14 mouse cellular contexts compared by ENCODE assay signal in the genomic region with DNA sequence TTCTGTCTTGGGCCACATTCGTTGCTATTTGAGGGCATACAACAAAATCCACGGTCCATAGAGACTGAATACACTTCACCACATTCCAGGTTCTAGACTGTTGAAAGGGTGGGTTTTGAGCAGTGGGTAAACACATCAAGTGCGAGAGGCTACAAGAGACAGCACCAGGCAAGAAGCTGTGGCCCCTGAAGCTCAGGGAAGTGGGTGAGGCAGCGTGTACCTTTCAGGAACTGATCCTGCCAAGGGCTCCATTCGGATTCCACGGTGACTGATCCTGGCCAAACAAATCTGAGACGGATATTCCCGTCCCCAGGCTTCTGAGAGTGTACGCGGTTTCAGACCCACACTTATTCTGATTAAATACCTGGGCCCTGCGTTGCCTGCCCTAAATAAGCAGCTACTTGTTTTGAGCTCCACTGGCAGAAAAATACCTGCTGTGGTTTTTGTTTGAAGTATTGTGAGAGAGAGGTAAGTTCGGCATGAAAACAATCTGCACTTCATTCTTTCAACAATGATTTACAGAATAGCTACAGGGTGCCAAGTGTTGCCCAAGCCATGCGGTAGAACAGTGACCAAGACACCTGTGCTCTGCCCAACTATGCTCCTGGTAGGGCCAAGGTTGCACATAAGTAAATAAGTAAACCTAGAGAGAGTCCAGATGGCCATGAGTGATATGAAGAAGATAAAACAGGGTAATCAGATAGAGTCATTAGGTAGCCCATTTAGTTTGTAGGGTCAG. TPM values are rescaled to one million over a fixed set of nuclear protein-coding genes. Genes with fewer than 3 reads are reported as not detected.
DNase-seq lines count a peak whose midpoint lies in the region; ATAC-seq lines count a peak whose summit lies in the region.
"Had no signal": no experiment of that assay in that cellular context is flagged by ENCODE, and none has a peak within 500 bp of the region (broad histone marks: within the 10 kb centered on the region; RNA-seq: fewer than 3 reads in every experiment).

No protein-coding gene starts in this region.

- no peaks in the 10 kb centered on the region; the same call in 1 of the 2 replicates for H3K4me1 ChIP-seq in intestine, embryonic 16.5 days (ENCODE audit: control insufficient read depth, insufficient read depth, low read length)
- H3K4me1 ChIP-seq: embryonic facial prominence, embryonic 13.5 days; forebrain, embryonic 13.5 days had no signal

- no peaks in the 10 kb centered on the region for H3K9me3 ChIP-seq in intestine, embryonic 16.5 days (ENCODE audit: control insufficient read depth, low read length)
- H3K9me3 ChIP-seq: embryonic facial prominence, embryonic 13.5 days; forebrain, embryonic 13.5 days had no signal

- H3K9ac ChIP-seq in intestine, embryonic 16.5 days (ENCODE audit: low read depth, low read length), result no peak overlapping the region
- H3K9ac ChIP-seq: embryonic facial prominence, embryonic 13.5 days; forebrain, embryonic 13.5 days had no signal

- H3K4me3 ChIP-seq in intestine, embryonic 16.5 days (ENCODE audit: low read length), result no peak overlapping the region; the same call in 1 of the 2 replicates
- H3K4me3 ChIP-seq: embryonic facial prominence, embryonic 13.5 days; forebrain, embryonic 13.5 days had no signal

- intact Hi-C loops in heart, postnatal 14 days (cut with DNase I), result no loop called here
- intact Hi-C loops in heart, postnatal 10 days (cut with DNase I), result no loop called here

- peak; percentile 53 for DNase-seq in heart, adult 11 months
- no peak for DNase-seq in heart, postnatal 14 days
- DNase-seq in kidney, postnatal 10 days, result peak; percentile 57
- peak; percentile 37 for DNase-seq in lung, postnatal 25 days (ENCODE audit: low spot score)
- no peak for DNase-seq in adipocyte (ENCODE audit: low spot score)
- no peak for DNase-seq in heart, postnatal 10 days
- DNase-seq in adrenal gland, postnatal 4 days (ENCODE audit: low spot score in 2 of 2), result no peak
- DNase-seq: adrenal gland, adult 8-10 months; gastrocnemius, postnatal 14 days; right cerebral cortex, postnatal 25 days had no signal

- peak; percentile 92 for ATAC-seq in intestine, embryonic 16.5 days
- ATAC-seq: forebrain, embryonic 13.5 days; hindbrain, postnatal 0 days had no signal

- H3K27me3 ChIP-seq in intestine, embryonic 16.5 days (replicated peaks; ENCODE audit: control insufficient read depth, insufficient read depth, low read length), result no peaks in the 10 kb centered on the region
- H3K27me3 ChIP-seq: embryonic facial prominence, embryonic 13.5 days; forebrain, embryonic 13.5 days had no signal

- peak overlapping the region; percentile 9; the same call in 1 of the 2 replicates for H3K4me2 ChIP-seq in intestine, embryonic 16.5 days (ENCODE audit: low read depth, low read length)
- H3K4me2 ChIP-seq: embryonic facial prominence, embryonic 13.5 days; forebrain, embryonic 13.5 days had no signal

- 61% methylated on average over 13 of the region's 13 CpGs for WGBS in intestine, embryonic 16.5 days

- H3K27ac ChIP-seq in intestine, embryonic 16.5 days (ENCODE audit: low read length), result peak overlapping the region; percentile 54
- H3K27ac ChIP-seq: embryonic facial prominence, embryonic 13.5 days; forebrain, embryonic 13.5 days; hindbrain, postnatal 0 days had no signal

- no peaks in the 10 kb centered on the region for H3K36me3 ChIP-seq in intestine, embryonic 16.5 days (ENCODE audit: control insufficient read depth, insufficient read depth, low read length)
- H3K36me3 ChIP-seq: embryonic facial prominence, embryonic 13.5 days had no signal

RNA-seq across cellular contexts. Expression of gene Cers6, which starts 16.1 kb away (rescaled TPM):
- 10 to 100 TPM; 14.1 to 14.7 TPM for total RNA-seq in heart, postnatal 14 days (2021)
- polyA plus RNA-seq in intestine, embryonic 16.5 days (2015; fragmentation: Nextera tagmentation; extraction: Ambion mirVana), result 39.6 and 47.9 TPM in 2 replicates
- 10 to 100 TPM; 15.7 to 20.2 TPM for total RNA-seq in heart, postnatal 10 days (2021)
- total RNA-seq in adrenal gland, postnatal 4 days (2021), result 10 to 100 TPM; 14.6 to 17.4 TPM

Comparison
In these comparisons a context has a peak if more than half of its experiments do, and no peak if none do; other contexts are left out.
1. DNase-seq: peak in heart, adult 11 months (single experiment), kidney, postnatal 10 days (single experiment) and lung, postnatal 25 days (single experiment); none in heart, postnatal 14 days (0 of 2), adipocyte (single experiment), heart, postnatal 10 days (0 of 2) and adrenal gland, postnatal 4 days (0 of 2).